Mouse (Mus musculus): ENCODE results near the gene Gm4175.
"Not testable (repeated sequence)": the region's sequence is repeated elsewhere in the genome, so short reads cannot be mapped to it uniquely, and the experiment has no call there.

The Gm4175 gene

DNA sequence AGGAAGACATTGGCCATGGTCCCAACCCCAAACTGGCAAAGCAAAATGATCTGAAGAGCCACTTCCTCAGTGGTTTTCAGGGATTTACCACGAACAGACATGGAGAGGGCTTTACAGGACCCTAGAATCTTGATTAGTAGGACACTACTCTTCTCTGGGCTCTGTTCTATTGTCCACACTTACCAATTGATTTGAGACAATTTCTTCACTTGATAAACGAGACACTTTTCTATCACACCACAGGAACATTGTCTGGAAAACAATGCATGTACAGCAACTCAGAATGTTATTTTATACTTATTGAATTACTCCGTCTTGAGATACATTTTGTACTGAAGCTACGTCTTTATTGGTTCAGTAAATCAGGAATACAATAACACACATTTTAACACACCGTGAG, at the start of gene Gm4175:
Gene Gm4175, minus strand, starts transcription at position 101 of the 400 bp plus-strand sequence.
- not testable (repeated sequence) for DNase-seq

DNA sequence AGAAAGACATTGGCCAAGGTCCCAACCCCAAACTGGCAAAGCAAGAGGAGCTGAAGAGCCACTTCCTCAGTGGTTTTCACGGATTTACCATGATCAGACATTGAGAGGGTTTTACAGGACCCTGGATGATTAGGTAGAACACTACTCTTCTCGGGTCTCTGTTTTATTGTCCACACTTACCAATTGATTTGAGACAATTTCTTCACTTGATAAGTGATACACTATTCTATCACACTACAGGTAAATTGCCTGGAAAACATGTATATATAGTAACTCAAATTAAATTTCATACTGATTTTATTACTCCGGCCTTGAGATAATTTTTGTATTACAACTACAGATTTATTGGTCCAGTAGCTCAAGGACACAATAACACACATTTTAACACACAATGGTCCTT, 35.4 kb upstream of the Gm4175 start, which contains the start of gene Gm4177:
Gene Gm4177, minus strand, starts transcription at position 101 of the 400 bp plus-strand sequence.
- not testable (repeated sequence) for DNase-seq
